Mouse (Mus musculus) hindbrain, embryonic 15.5 days (tissue): ENCODE measurements at regions not wholly inside any gene's neighbourhood (a gene's known extent, or its start where the extent isn't known, plus 50 kb on each side); places are given as distances from the start of the nearest gene placed in this dataset.
A peak's percentile ranks its signal among the peaks of the same experiment; 100 is the strongest.

ENCODE experiments used
- ATAC-seq: fragments of 200-750 bp; cut with Nextera tagmentation; 2 replicates; pipeline ENCODE4 v1.8.0; 2017; ENCODE audit warnings: low read depth, moderate number of reproducible peaks, moderate TSS enrichment; ENCODE audit not compliant: low FRiP score
- H3K27ac ChIP-seq: fragments of 300-500 bp; sonication (generic); replicated peaks from 2 replicates; pipeline ENCODE4 v1.5.1; 2015; ENCODE audit warnings: mild to moderate bottlenecking, inconsistent platforms
- H3K27me3 ChIP-seq: fragments of 300-500 bp; sonication (generic); 2 replicates; pipeline ENCODE4 v1.6.1; 2015; ENCODE audit warnings: control low read depth, inconsistent platforms
- H3K36me3 ChIP-seq: fragments of 300-500 bp; sonication (generic); 2 replicates; pipeline ENCODE4 v1.6.1; 2015; ENCODE audit warnings: control low read depth, inconsistent platforms
- H3K4me1 ChIP-seq: fragments of 300-500 bp; sonication (generic); replicated peaks from 2 replicates; pipeline ENCODE4 v1.6.1; 2015; ENCODE audit warnings: control low read depth, inconsistent platforms
- H3K4me2 ChIP-seq: fragments of 300-500 bp; sonication (generic); 2 replicates; pipeline ENCODE4 v1.6.1; 2015; ENCODE audit warnings: moderate library complexity, mild to moderate bottlenecking, inconsistent platforms
- H3K4me3 ChIP-seq: fragments of 300-500 bp; sonication (generic); 2 replicates; pipeline ENCODE4 v1.5.1; 2015; ENCODE audit warnings: mild to moderate bottlenecking, inconsistent platforms
- H3K9ac ChIP-seq: fragments of 300-500 bp; sonication (generic); 2 replicates; pipeline ENCODE4 v1.6.1; 2015; ENCODE audit warnings: inconsistent platforms
- H3K9me3 ChIP-seq: fragments of 300-500 bp; sonication (generic); 2 replicates; pipeline ENCODE4 v1.6.1; 2016; ENCODE audit warnings: control low read depth, inconsistent platforms
- whole genome bisulfite sequencing: fragments of 180-500 bp; shearing (Covaris S2); methylation state at CpG from one replicate; pipeline ENCODE4 v1.1.7; 2015; 5-methylcytosine and 5-hydroxymethylcytosine counted together

GRCm38 (mm10) chr15:62209296-62209695 is 1286.5 kb upstream of the A1bg start:
- H3K9ac ChIP-seq: no peak overlapping the region
- 93% methylated on average over 3 of the region's 3 CpGs for WGBS
- H3K4me1 ChIP-seq: no peaks in the 10 kb centered on the region; the same call in 1 of the 2 replicates
- no peak overlapping the region for H3K4me3 ChIP-seq
- H3K36me3 ChIP-seq: no peaks in the 10 kb centered on the region
- no peaks in the 10 kb centered on the region for H3K9me3 ChIP-seq
- H3K4me2 ChIP-seq: no peak overlapping the region
- H3K27me3 ChIP-seq: no peaks in the 10 kb centered on the region
- no peak overlapping the region for H3K27ac ChIP-seq
- ATAC-seq: no peak

GRCm38 (mm10) chr15:62206502-62206902 is 1283.7 kb upstream of the A1bg start:
- 0 out of 2 replicates have a peak, but pooled peaks have one; percentile 17 for ATAC-seq
- Histone ChIP-seq H3K27ac (no peak overlapping the region), H3K9me3 (no peaks in the 10 kb centered on the region), H3K4me3 (no peak overlapping the region), H3K27me3 (no peaks in the 10 kb centered on the region), H3K9ac (no peak overlapping the region), H3K36me3 (no peaks in the 10 kb centered on the region), H3K4me1 (no peaks in the 10 kb centered on the region; the same call in 1 of the 2 replicates), H3K4me2 (no peak overlapping the region)
- WGBS: 68% methylated on average over 4 of the region's 4 CpGs

GRCm38 (mm10) chr15:62203951-62204905 is 1281.4 kb upstream of the A1bg start:
- H3K36me3 ChIP-seq: no peaks in the 10 kb centered on the region
- 73% methylated on average over 18 of the region's 18 CpGs for WGBS
- no peak overlapping the region for H3K27ac ChIP-seq
- H3K4me2 ChIP-seq: no peak overlapping the region
- no peak overlapping the region for H3K9ac ChIP-seq
- no peaks in the 10 kb centered on the region for H3K9me3 ChIP-seq
- H3K4me3 ChIP-seq: no peak overlapping the region
- ATAC-seq: no peak
- H3K4me1 ChIP-seq: no peaks in the 10 kb centered on the region; the same call in 1 of the 2 replicates
- no peaks in the 10 kb centered on the region for H3K27me3 ChIP-seq

GRCm38 (mm10) chr15:62202781-62203375 is 1280.1 kb upstream of the A1bg start:
- 82% methylated on average over 10 of the region's 10 CpGs for WGBS

GRCm38 (mm10) chr15:62198721-62199120 is 1275.9 kb upstream of the A1bg start:
- H3K4me1 ChIP-seq: no peaks in the 10 kb centered on the region
- no peak overlapping the region for H3K27ac ChIP-seq
- H3K9me3 ChIP-seq: no peaks in the 10 kb centered on the region
- H3K4me3 ChIP-seq: no peak overlapping the region
- H3K36me3 ChIP-seq: no peaks in the 10 kb centered on the region
- no peak overlapping the region for H3K4me2 ChIP-seq
- H3K27me3 ChIP-seq: no peaks in the 10 kb centered on the region
- ATAC-seq: no peak
- WGBS: 95% methylated on average over 6 of the region's 6 CpGs
- H3K9ac ChIP-seq: no peak overlapping the region

More at GRCm38 (mm10) chr15:62202781-62203375, 1280.1 kb upstream of the A1bg start:
- Histone ChIP-seq H3K4me2 (no peak overlapping the region), H3K27me3 (no peaks in the 10 kb centered on the region), H3K27ac (no peak overlapping the region), H3K4me3 (no peak overlapping the region), H3K9me3 (no peaks in the 10 kb centered on the region), H3K4me1 (no peaks in the 10 kb centered on the region; the same call in 1 of the 2 replicates), H3K36me3 (no peaks in the 10 kb centered on the region), H3K9ac (no peak overlapping the region)
- ATAC-seq: no peak

- Histone ChIP-seq H3K27ac (no peak overlapping the region), H3K9me3 (no peaks in the 10 kb centered on the region), H3K36me3 (no peaks in the 10 kb centered on the region), H3K4me2 (no peak overlapping the region), H3K4me3 (no peak overlapping the region), H3K27me3 (no peaks in the 10 kb centered on the region), H3K4me1 (no peaks in the 10 kb centered on the region), H3K9ac (no peak overlapping the region)
- WGBS: 92% methylated on average over 4 of the region's 4 CpGs
- no peak for ATAC-seq
These were observed 1275.4 kb upstream of the A1bg start for GRCm38 (mm10) chr15:62198194-62198593.

GRCm38 (mm10) chr15:62195440-62195839 is 1272.6 kb upstream of the A1bg start:
- no peak for ATAC-seq

GRCm38 (mm10) chr15:62192706-62193105 is 1269.9 kb upstream of the A1bg start:
- WGBS: 88% methylated on average over 1 of the region's 1 CpGs
- H3K36me3 ChIP-seq: no peaks in the 10 kb centered on the region
- H3K4me1 ChIP-seq: no peaks in the 10 kb centered on the region
- no peaks in the 10 kb centered on the region for H3K27me3 ChIP-seq
- no peak overlapping the region for H3K9ac ChIP-seq
- no peaks in the 10 kb centered on the region for H3K9me3 ChIP-seq
- H3K4me3 ChIP-seq: no peak overlapping the region
- no peak for ATAC-seq
- no peak overlapping the region for H3K4me2 ChIP-seq
- no peak overlapping the region for H3K27ac ChIP-seq

More at GRCm38 (mm10) chr15:62195440-62195839, 1272.6 kb upstream of the A1bg start:
- no peak overlapping the region for H3K4me2 ChIP-seq
- 61% methylated on average over 5 of the region's 5 CpGs for WGBS
- no peaks in the 10 kb centered on the region for H3K4me1 ChIP-seq
- no peaks in the 10 kb centered on the region for H3K36me3 ChIP-seq
- no peak overlapping the region for H3K9ac ChIP-seq
- H3K4me3 ChIP-seq: no peak overlapping the region
- H3K9me3 ChIP-seq: no peaks in the 10 kb centered on the region
- no peaks in the 10 kb centered on the region for H3K27me3 ChIP-seq
- no peak overlapping the region for H3K27ac ChIP-seq

GRCm38 (mm10) chr15:62191641-62192040 is 1268.8 kb upstream of the A1bg start:
- no peak overlapping the region for H3K27ac ChIP-seq
- WGBS: 98% methylated on average over 1 of the region's 1 CpGs
- no peaks in the 10 kb centered on the region for H3K36me3 ChIP-seq
- no peaks in the 10 kb centered on the region for H3K9me3 ChIP-seq
- no peak overlapping the region for H3K9ac ChIP-seq
- no peaks in the 10 kb centered on the region for H3K27me3 ChIP-seq
- no peaks in the 10 kb centered on the region for H3K4me1 ChIP-seq
- no peak overlapping the region for H3K4me2 ChIP-seq
- no peak for ATAC-seq
- no peak overlapping the region for H3K4me3 ChIP-seq

- H3K9ac ChIP-seq: no peak overlapping the region
- no peak overlapping the region for H3K27ac ChIP-seq
- H3K4me1 ChIP-seq: no peaks in the 10 kb centered on the region
- ATAC-seq: no peak
- H3K4me3 ChIP-seq: no peak overlapping the region
- no peak overlapping the region for H3K4me2 ChIP-seq
- no peaks in the 10 kb centered on the region for H3K27me3 ChIP-seq
- WGBS: 94% methylated on average over 5 of the region's 5 CpGs
- H3K36me3 ChIP-seq: no peaks in the 10 kb centered on the region
- H3K9me3 ChIP-seq: no peaks in the 10 kb centered on the region
These were observed 1268.3 kb upstream of the A1bg start for GRCm38 (mm10) chr15:62190977-62191614.

- Histone ChIP-seq H3K4me2 (no peak overlapping the region), H3K36me3 (no peaks in the 10 kb centered on the region), H3K9me3 (no peaks in the 10 kb centered on the region), H3K9ac (no peak overlapping the region), H3K4me3 (no peak overlapping the region), H3K4me1 (no peaks in the 10 kb centered on the region), H3K27me3 (no peaks in the 10 kb centered on the region), H3K27ac (no peak overlapping the region)
- ATAC-seq: no peak
- 90% methylated on average over 5 of the region's 5 CpGs for WGBS
These were observed 1267.6 kb upstream of the A1bg start for GRCm38 (mm10) chr15:62190224-62190910.
